In genomic region chr3:143913044-143913574, GRCm38 (mm10) we compare ENCODE assay signal across 19 mouse cellular contexts.
"Had no signal": no experiment of that assay in that cellular context is flagged by ENCODE, and none has a peak within 500 bp of the region (broad histone marks: within the 10 kb centered on the region; RNA-seq: fewer than 3 reads in every experiment).

No protein-coding gene starts in this region.

- DNase-seq: kidney, adult 11 months; kidney, adult 8-10 months; kidney, postnatal 10 days; kidney, postnatal 36 days; liver; lung, adult 18-20 months; lung, postnatal 10 days; right cerebral cortex, postnatal 25 days; thymus, adult 18-20 months; thymus, postnatal 14 days; thymus, postnatal 4 days had no signal

- H3K9me3 ChIP-seq: kidney, embryonic 15.5 days; liver, embryonic 12.5 days; liver, embryonic 15.5 days; lung, embryonic 15.5 days; midbrain, embryonic 12.5 days; midbrain, embryonic 15.5 days; neural tube, embryonic 13.5 days had no signal

- ATAC-seq: liver, embryonic 12.5 days; midbrain, embryonic 15.5 days had no signal

- H3K9ac ChIP-seq: kidney, embryonic 15.5 days; liver, embryonic 12.5 days; liver, embryonic 15.5 days; lung, embryonic 15.5 days; midbrain, embryonic 12.5 days; midbrain, embryonic 15.5 days; neural tube, embryonic 13.5 days had no signal

- H3K4me3 ChIP-seq: kidney, embryonic 15.5 days; left cerebral cortex, adult 2 months; liver, embryonic 12.5 days; liver, embryonic 15.5 days; lung, embryonic 15.5 days; midbrain, embryonic 12.5 days; midbrain, embryonic 15.5 days; neural tube, embryonic 13.5 days had no signal

- H3K4me2 ChIP-seq: kidney, embryonic 15.5 days; liver, embryonic 12.5 days; liver, embryonic 15.5 days; lung, embryonic 15.5 days; midbrain, embryonic 12.5 days; midbrain, embryonic 15.5 days; neural tube, embryonic 13.5 days had no signal

- H3K27me3 ChIP-seq: kidney, embryonic 15.5 days; liver, embryonic 12.5 days; liver, embryonic 15.5 days; lung, embryonic 15.5 days; midbrain, embryonic 12.5 days; midbrain, embryonic 15.5 days; neural tube, embryonic 13.5 days had no signal

- H3K4me1 ChIP-seq: liver, embryonic 12.5 days; liver, embryonic 15.5 days had no signal

- H3K36me3 ChIP-seq: kidney, embryonic 15.5 days; liver, embryonic 12.5 days; liver, embryonic 15.5 days; lung, embryonic 15.5 days; midbrain, embryonic 12.5 days; midbrain, embryonic 15.5 days; neural tube, embryonic 13.5 days had no signal

- H3K27ac ChIP-seq: kidney, embryonic 15.5 days; left cerebral cortex, adult 2 months; liver, embryonic 12.5 days; liver, embryonic 15.5 days; lung, embryonic 15.5 days; midbrain, embryonic 12.5 days; midbrain, embryonic 15.5 days; neural tube, embryonic 13.5 days had no signal
